Mouse (Mus musculus): Measurements from ENCODE around the gene Neurl4. TPM values are rescaled to one million over a fixed set of nuclear protein-coding genes. Genes with fewer than 3 reads are reported as not detected.
"Not testable (repeated sequence)": the region's sequence is repeated elsewhere in the genome, so short reads cannot be mapped to it uniquely, and the experiment has no call there.

Gene Neurl4
- polyA plus RNA-seq, 1 experiment from 2014 or later = 29.0 TPM

GRCm38 (mm10) chr11:69914917-69915430 lies 14.1 kb downstream of the Neurl4 start:
- Histone ChIP-seq H3K9ac (replicated peaks; ENCODE audit: low read length) (peak overlapping the region; percentile 82; the same call in 1 of the 2 replicates), H3K9me3 (ENCODE audit: control insufficient read depth, low read length) (no peaks in the 10 kb centered on the region), H3K36me3 (ENCODE audit: control insufficient read depth, insufficient read depth, low read length) (peaks cover 79% of the 10 kb centered on the region), H3K27me3 (ENCODE audit: control insufficient read depth, insufficient read depth, low read length) (no peaks in the 10 kb centered on the region), H3K27ac (replicated peaks; ENCODE audit: low read depth, low read length) (no peak overlapping the region), H3K4me3 (replicated peaks; ENCODE audit: low read depth, low read length) (peak overlapping the region; percentile 80), H3K4me1 (ENCODE audit: control insufficient read depth, insufficient read depth, low read length) (peaks cover 21% of the 10 kb centered on the region), H3K4me2 (ENCODE audit: low read length) (peak overlapping the region; percentile 99)
- no peak for ATAC-seq (ENCODE audit: low FRiP score, low TSS enrichment)
- DNase-seq = no peak
- WGBS = 43% methylated on average over 9 of the region's 9 CpGs

GRCm38 (mm10) chr11:69915667-69916627 lies 15.1 kb downstream of the Neurl4 start:
- Histone ChIP-seq H3K9me3 (ENCODE audit: control insufficient read depth, low read length) (no peaks in the 10 kb centered on the region), H3K27me3 (ENCODE audit: control insufficient read depth, insufficient read depth, low read length) (no peaks in the 10 kb centered on the region), H3K4me2 (ENCODE audit: low read length) (no peak overlapping the region), H3K9ac (replicated peaks; ENCODE audit: low read length) (no peak overlapping the region), H3K4me3 (replicated peaks; ENCODE audit: low read depth, low read length) (no peak overlapping the region), H3K27ac (replicated peaks; ENCODE audit: low read depth, low read length) (no peak overlapping the region; the same call in 1 of the 2 replicates), H3K4me1 (ENCODE audit: control insufficient read depth, insufficient read depth, low read length) (peaks cover 21% of the 10 kb centered on the region), H3K36me3 (ENCODE audit: control insufficient read depth, insufficient read depth, low read length) (peaks cover 69% of the 10 kb centered on the region)
- no peak for ATAC-seq (ENCODE audit: low FRiP score, low TSS enrichment)
- no peak for DNase-seq
- 76% methylated on average over 5 of the region's 5 CpGs for WGBS

- not testable (repeated sequence) for DNase-seq; H3K9ac ChIP-seq (replicated peaks; ENCODE audit: low read length); H3K27ac ChIP-seq (replicated peaks; ENCODE audit: low read depth, low read length); H3K9me3 ChIP-seq (ENCODE audit: control insufficient read depth, low read length); H3K4me3 ChIP-seq (replicated peaks; ENCODE audit: low read depth, low read length); H3K4me2 ChIP-seq (ENCODE audit: low read length); H3K27me3 ChIP-seq (ENCODE audit: control insufficient read depth, insufficient read depth, low read length); ATAC-seq (ENCODE audit: low FRiP score, low TSS enrichment)
- Histone ChIP-seq H3K4me1 (ENCODE audit: control insufficient read depth, insufficient read depth, low read length) (peaks cover 21% of the 10 kb centered on the region), H3K36me3 (ENCODE audit: control insufficient read depth, insufficient read depth, low read length) (peaks cover 61% of the 10 kb centered on the region)
- 62% methylated on average over 7 of the region's 7 CpGs for WGBS
Observed at GRCm38 (mm10) chr11:69916652-69917378, 15.9 kb downstream of the Neurl4 start.

GRCm38 (mm10) chr11:69917379-69917948 lies 16.6 kb downstream of the Neurl4 start:
- no peak overlapping the region for H3K27ac ChIP-seq (replicated peaks; ENCODE audit: low read depth, low read length)
- H3K4me2 ChIP-seq (ENCODE audit: low read length) = no peak overlapping the region
- DNase-seq (no peak), ATAC-seq (ENCODE audit: low FRiP score, low TSS enrichment) (no peak)
- H3K9me3 ChIP-seq (ENCODE audit: control insufficient read depth, low read length) = no peaks in the 10 kb centered on the region
- H3K9ac ChIP-seq (replicated peaks; ENCODE audit: low read length) = no peak overlapping the region
- H3K27me3 ChIP-seq (ENCODE audit: control insufficient read depth, insufficient read depth, low read length) = no peaks in the 10 kb centered on the region
- peaks cover 54% of the 10 kb centered on the region for H3K36me3 ChIP-seq (ENCODE audit: control insufficient read depth, insufficient read depth, low read length)
- H3K4me3 ChIP-seq (replicated peaks; ENCODE audit: low read depth, low read length) = no peak overlapping the region
- WGBS = 88% methylated on average over 8 of the region's 8 CpGs
- peaks cover 24% of the 10 kb centered on the region for H3K4me1 ChIP-seq (ENCODE audit: control insufficient read depth, insufficient read depth, low read length)

- Histone ChIP-seq H3K4me1 (ENCODE audit: control insufficient read depth, insufficient read depth, low read length) (peaks cover 26% of the 10 kb centered on the region), H3K9ac (replicated peaks; ENCODE audit: low read length) (no peak overlapping the region), H3K4me3 (replicated peaks; ENCODE audit: low read depth, low read length) (no peak overlapping the region), H3K36me3 (ENCODE audit: control insufficient read depth, insufficient read depth, low read length) (peaks cover 48% of the 10 kb centered on the region), H3K27ac (replicated peaks; ENCODE audit: low read depth, low read length) (no peak overlapping the region), H3K9me3 (ENCODE audit: control insufficient read depth, low read length) (no peaks in the 10 kb centered on the region), H3K27me3 (ENCODE audit: control insufficient read depth, insufficient read depth, low read length) (no peaks in the 10 kb centered on the region), H3K4me2 (ENCODE audit: low read length) (no peak overlapping the region)
- WGBS = 89% methylated on average over 5 of the region's 5 CpGs
- ATAC-seq (ENCODE audit: low FRiP score, low TSS enrichment) (no peak), DNase-seq (no peak)
Observed at GRCm38 (mm10) chr11:69918118-69918517, 17.2 kb downstream of the Neurl4 start.

GRCm38 (mm10) chr11:69919053-69919452 lies 18.2 kb downstream of the Neurl4 start:
- Histone ChIP-seq H3K9me3 (ENCODE audit: control insufficient read depth, low read length) (no peaks in the 10 kb centered on the region), H3K4me1 (ENCODE audit: control insufficient read depth, insufficient read depth, low read length) (peaks cover 21% of the 10 kb centered on the region), H3K27ac (replicated peaks; ENCODE audit: low read depth, low read length) (no peak overlapping the region), H3K9ac (replicated peaks; ENCODE audit: low read length) (0 out of 2 replicates have a peak overlapping the region, but pooled peaks have one; percentile 86), H3K4me3 (replicated peaks; ENCODE audit: low read depth, low read length) (no peak overlapping the region), H3K27me3 (ENCODE audit: control insufficient read depth, insufficient read depth, low read length) (no peaks in the 10 kb centered on the region), H3K36me3 (ENCODE audit: control insufficient read depth, insufficient read depth, low read length) (peaks cover 42% of the 10 kb centered on the region), H3K4me2 (ENCODE audit: low read length) (peak overlapping the region; percentile 99)
- no peak for DNase-seq
- WGBS = 86% methylated on average over 9 of the region's 9 CpGs
- no peak for ATAC-seq (ENCODE audit: low FRiP score, low TSS enrichment)

GRCm38 (mm10) chr11:69919661-69920265 lies 18.9 kb downstream of the Neurl4 start:
- Histone ChIP-seq H3K4me1 (ENCODE audit: control insufficient read depth, insufficient read depth, low read length) (peaks cover 16% of the 10 kb centered on the region), H3K4me3 (replicated peaks; ENCODE audit: low read depth, low read length) (peak overlapping the region; percentile 91), H3K4me2 (ENCODE audit: low read length) (peak overlapping the region; percentile 99), H3K9ac (replicated peaks; ENCODE audit: low read length) (peak overlapping the region; percentile 86), H3K27me3 (ENCODE audit: control insufficient read depth, insufficient read depth, low read length) (no peaks in the 10 kb centered on the region), H3K27ac (replicated peaks; ENCODE audit: low read depth, low read length) (peak overlapping the region; percentile 94; the same call in 1 of the 2 replicates), H3K9me3 (ENCODE audit: control insufficient read depth, low read length) (no peaks in the 10 kb centered on the region), H3K36me3 (ENCODE audit: control insufficient read depth, insufficient read depth, low read length) (peaks cover 42% of the 10 kb centered on the region)
- peak; percentile 68 for DNase-seq
- WGBS = 3% methylated on average over 17 of the region's 17 CpGs
- no peak for ATAC-seq (ENCODE audit: low FRiP score, low TSS enrichment)

Data from midbrain, embryonic 14.5 days (tissue).